Mouse (Mus musculus): ENCODE data around the gene Nf2. TPM values are rescaled to one million over a fixed set of nuclear protein-coding genes. Genes with fewer than 3 reads are reported as not detected.

Nf2 gene
- polyA plus RNA-seq (2015; fragmentation: Nextera tagmentation; extraction: Ambion mirVana), result 53.0 and 53.8 TPM in 2 replicates

DNA sequence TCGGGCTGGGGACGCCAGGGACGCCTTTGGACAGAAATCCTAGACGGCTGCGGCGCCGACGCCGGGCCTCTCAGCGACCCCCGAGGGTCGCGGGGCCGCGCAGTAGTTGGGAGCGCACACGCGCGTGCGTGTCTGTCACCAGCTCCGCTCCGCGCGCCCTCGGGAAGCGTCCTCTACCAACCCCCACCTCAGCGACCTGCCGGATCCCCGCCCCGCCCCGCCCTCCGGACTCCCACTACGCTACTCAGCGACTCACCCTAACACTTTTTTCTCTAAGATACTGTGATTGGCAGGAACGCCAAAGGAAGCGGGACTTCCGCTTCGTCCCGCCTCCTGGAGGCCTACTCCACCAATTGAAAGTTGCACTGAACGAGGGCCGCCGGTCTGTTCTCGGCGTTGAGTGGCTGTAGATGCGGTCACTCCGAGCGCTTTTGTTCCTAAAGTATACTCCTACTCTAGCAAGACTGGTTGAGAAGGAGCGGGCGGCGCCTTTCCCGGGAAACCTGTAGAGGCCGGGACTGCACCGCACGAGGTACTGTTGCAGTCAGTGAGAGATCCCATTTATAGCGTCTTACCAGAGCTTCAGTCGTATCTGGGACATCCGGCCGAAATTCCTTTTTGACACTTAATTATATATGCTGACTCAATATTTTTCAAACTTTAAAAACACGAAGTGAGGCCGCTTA, at the start of gene Nf2:
Gene Nf2, minus strand, starts transcription at position 279 of the 686 bp plus-strand sequence.
- Histone ChIP-seq H3K4me1 (ENCODE audit: insufficient read depth, low read length) (peaks cover 15% of the 10 kb centered on the region; the same call in 1 of the 2 replicates), H3K4me3 (ENCODE audit: low read length) (peak within 1 kb of the TSS; percentile 83), H3K27ac (ENCODE audit: low read length) (peak within 1 kb of the TSS; percentile 77), H3K9me3 (ENCODE audit: low read length) (no peaks in the 10 kb centered on the region), H3K9ac (replicated peaks; ENCODE audit: low read length) (peak within 1 kb of the TSS; percentile 94), H3K4me2 (replicated peaks; ENCODE audit: low read depth, low read length) (peak within 1 kb of the TSS; percentile 68), H3K27me3 (ENCODE audit: insufficient read depth, low read length) (no peaks in the 10 kb centered on the region), H3K36me3 (ENCODE audit: insufficient read depth, low read length) (no peaks in the 10 kb centered on the region)
- ATAC-seq (ENCODE audit: low FRiP score, low TSS enrichment), result peak; percentile 100
- under 1% methylated on average over 60 of the region's 60 CpGs for WGBS

DNA sequence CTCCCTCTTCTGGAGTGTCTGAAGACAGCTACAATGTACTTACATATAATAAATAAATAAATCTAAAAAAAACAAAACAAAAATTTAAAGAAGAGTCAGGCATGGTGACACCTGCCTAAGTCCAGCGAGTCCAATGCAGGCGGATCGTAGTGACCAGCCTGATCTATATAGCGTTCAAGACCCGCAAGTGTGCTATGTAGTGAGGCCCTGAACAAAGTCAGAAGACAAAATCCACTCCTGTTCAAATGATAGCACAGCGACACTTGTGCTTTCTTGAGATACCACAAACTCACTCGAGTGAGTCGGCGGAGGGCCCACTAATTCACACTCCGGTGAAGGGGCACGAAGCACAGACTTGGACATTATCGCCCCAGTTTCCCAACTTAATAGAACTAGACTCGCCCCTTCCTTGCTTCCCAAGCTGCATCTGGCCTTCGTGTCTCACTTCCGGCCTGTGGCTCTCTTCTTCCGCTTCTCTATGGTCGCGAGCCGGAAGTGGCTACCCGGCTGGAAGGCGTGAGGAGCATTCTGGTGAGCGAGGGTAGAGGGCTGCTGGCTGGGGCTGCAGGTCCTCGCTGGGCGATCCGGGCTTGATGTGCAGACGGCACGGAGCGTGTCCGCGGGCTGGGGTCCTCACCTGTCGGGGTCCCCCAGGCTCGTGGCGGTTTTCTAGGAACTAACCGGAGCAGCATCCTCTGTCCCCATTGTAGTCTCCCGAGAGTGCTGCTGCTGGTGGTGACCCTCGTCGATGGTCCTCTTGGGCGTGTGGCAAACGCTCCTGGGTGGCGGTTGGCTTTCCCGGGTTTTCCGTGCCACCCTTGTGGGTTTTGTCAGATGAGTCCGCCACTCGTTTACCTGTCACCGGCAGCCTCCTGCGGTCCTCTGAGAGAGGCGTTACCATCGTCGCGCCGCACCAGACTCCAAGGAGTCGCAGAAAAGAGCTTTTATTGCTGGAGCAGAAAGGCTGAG, 45.8 kb upstream of the Nf2 start, which contains the start of gene Thoc5:
Gene Thoc5, plus strand, starts transcription at position 473 of the 969 bp plus-strand sequence.
- peak within 1 kb of the TSS; percentile 91 for H3K4me2 ChIP-seq (replicated peaks; ENCODE audit: low read depth, low read length)
- ATAC-seq (ENCODE audit: low FRiP score, low TSS enrichment), result peak; percentile 93
- H3K9me3 ChIP-seq (ENCODE audit: low read length), result no peaks in the 10 kb centered on the region
- peak within 1 kb of the TSS; percentile 92 for H3K4me3 ChIP-seq (ENCODE audit: low read length)
- peak within 1 kb of the TSS; percentile 87 for H3K9ac ChIP-seq (replicated peaks; ENCODE audit: low read length)
- H3K27me3 ChIP-seq (ENCODE audit: insufficient read depth, low read length), result no peaks in the 10 kb centered on the region
- H3K4me1 ChIP-seq (ENCODE audit: insufficient read depth, low read length), result peaks cover 6% of the 10 kb centered on the region; the same call in 1 of the 2 replicates
- peaks cover 18% of the 10 kb centered on the region for H3K36me3 ChIP-seq (ENCODE audit: insufficient read depth, low read length)
- H3K27ac ChIP-seq (ENCODE audit: low read length), result peak within 1 kb of the TSS; percentile 82
- WGBS, result 2% methylated on average over 52 of the region's 52 CpGs

DNA sequence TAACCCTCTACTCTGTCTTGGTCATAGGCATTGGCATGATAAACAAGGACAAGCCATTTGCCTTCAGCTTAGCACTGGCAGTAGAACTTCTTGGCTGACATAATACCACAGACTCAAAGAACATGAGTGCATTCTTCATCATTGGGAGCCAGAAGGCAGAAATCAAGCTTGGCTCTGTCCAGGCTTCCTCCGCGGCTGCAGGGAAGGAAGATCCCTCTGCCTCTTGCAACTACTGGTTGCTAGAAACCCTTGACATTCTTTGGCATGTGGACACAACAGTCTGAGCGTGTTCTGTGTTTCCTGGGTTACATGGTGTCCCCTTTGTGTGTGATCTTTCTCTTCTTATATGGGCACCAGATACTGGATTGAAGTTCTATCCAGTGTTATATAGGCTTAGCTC, 37.7 kb upstream of the Nf2 start:
- no peak overlapping the region for H3K27ac ChIP-seq (ENCODE audit: low read length)
- WGBS, result 91% methylated on average over 3 of the region's 3 CpGs
- no peak overlapping the region for H3K9ac ChIP-seq (replicated peaks; ENCODE audit: low read length)
- no peaks in the 10 kb centered on the region for H3K27me3 ChIP-seq (ENCODE audit: insufficient read depth, low read length)
- ATAC-seq (ENCODE audit: low FRiP score, low TSS enrichment), result no peak
- no peak overlapping the region for H3K4me2 ChIP-seq (replicated peaks; ENCODE audit: low read depth, low read length)
- H3K36me3 ChIP-seq (ENCODE audit: insufficient read depth, low read length), result peaks cover 32% of the 10 kb centered on the region
- H3K4me3 ChIP-seq (ENCODE audit: low read length), result no peak overlapping the region
- H3K9me3 ChIP-seq (ENCODE audit: low read length), result no peaks in the 10 kb centered on the region
- H3K4me1 ChIP-seq (ENCODE audit: insufficient read depth, low read length), result peaks cover 15% of the 10 kb centered on the region

DNA sequence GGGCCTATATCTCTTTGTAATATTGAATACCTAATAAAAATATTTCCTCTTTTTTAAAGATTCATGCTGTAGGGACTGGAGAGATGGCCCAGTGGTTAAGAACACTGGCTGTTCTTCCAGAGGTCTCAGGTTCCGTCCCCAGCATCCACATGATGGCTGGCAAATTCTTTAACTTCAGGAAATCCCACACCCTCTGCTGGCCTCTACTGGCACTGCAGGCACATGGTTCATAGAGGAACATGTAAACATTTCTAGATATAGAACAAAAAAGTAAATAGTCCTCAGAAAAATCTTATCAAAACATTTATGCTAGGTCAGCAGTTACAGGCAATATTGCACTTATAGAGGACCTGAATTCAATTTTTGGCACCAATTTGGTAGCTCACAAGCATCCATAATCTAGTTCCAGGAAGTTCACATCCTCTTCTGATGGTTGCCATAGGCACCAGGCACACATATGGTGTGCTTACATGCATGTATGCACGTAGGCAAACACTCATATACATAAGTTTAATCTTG, 36.1 kb upstream of the Nf2 start:
- no peaks in the 10 kb centered on the region for H3K9me3 ChIP-seq (ENCODE audit: low read length)
- WGBS, result 63% methylated on average over 2 of the region's 2 CpGs
- no peak overlapping the region for H3K4me2 ChIP-seq (replicated peaks; ENCODE audit: low read depth, low read length)
- no peak overlapping the region for H3K27ac ChIP-seq (ENCODE audit: low read length)
- peaks cover 23% of the 10 kb centered on the region for H3K36me3 ChIP-seq (ENCODE audit: insufficient read depth, low read length)
- H3K9ac ChIP-seq (replicated peaks; ENCODE audit: low read length), result no peak overlapping the region
- H3K27me3 ChIP-seq (ENCODE audit: insufficient read depth, low read length), result no peaks in the 10 kb centered on the region
- no peak for ATAC-seq (ENCODE audit: low FRiP score, low TSS enrichment)
- H3K4me3 ChIP-seq (ENCODE audit: low read length), result no peak overlapping the region
- peaks cover 18% of the 10 kb centered on the region for H3K4me1 ChIP-seq (ENCODE audit: insufficient read depth, low read length)

DNA sequence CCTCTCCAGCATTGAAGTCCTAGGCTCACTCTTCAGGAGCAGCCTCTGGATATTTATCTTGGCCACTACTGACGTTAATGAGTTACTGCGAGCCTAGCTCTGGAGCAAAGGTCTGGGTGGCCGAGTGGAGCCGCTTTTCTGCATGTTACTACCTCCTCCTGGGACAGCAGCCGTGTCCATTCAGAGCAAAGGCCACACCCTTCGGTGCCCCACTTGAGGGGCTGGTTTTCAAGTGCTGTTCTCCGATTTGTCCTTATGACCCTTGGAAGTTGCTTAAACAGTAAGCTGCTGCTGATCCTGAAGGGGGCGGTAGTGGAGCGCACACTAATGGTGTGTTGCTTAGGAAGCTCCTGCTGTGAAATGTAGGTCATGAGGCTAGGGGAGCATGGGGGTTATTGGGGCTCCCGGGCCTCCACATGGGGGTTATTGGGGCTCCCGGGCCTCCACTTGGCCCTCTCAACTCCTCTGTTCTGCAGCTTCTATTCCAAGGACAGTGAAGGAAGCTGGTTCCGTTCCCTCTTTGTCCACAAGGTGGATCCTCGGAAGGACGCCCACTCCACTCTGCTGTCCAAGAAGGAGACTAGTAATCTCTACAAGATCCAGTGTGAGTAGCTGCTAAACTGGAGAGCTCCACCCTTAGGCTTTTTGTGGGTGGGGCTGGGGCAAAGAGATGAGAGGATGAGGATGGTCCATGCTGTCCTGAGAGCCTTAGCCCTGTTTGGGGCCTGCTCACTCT, 33.7 kb upstream of the Nf2 start:
- H3K4me2 ChIP-seq (replicated peaks; ENCODE audit: low read depth, low read length), result no peak overlapping the region
- H3K27ac ChIP-seq (ENCODE audit: low read length), result peak overlapping the region; percentile 55
- H3K27me3 ChIP-seq (ENCODE audit: insufficient read depth, low read length), result no peaks in the 10 kb centered on the region
- peaks cover 18% of the 10 kb centered on the region for H3K4me1 ChIP-seq (ENCODE audit: insufficient read depth, low read length)
- peaks cover 8% of the 10 kb centered on the region; the same call in 1 of the 2 replicates for H3K36me3 ChIP-seq (ENCODE audit: insufficient read depth, low read length)
- H3K4me3 ChIP-seq (ENCODE audit: low read length), result no peak overlapping the region
- H3K9ac ChIP-seq (replicated peaks; ENCODE audit: low read length), result no peak overlapping the region
- H3K9me3 ChIP-seq (ENCODE audit: low read length), result no peaks in the 10 kb centered on the region
- WGBS, result 34% methylated on average over 14 of the region's 14 CpGs
- peak; percentile 93 for ATAC-seq (ENCODE audit: low FRiP score, low TSS enrichment)

DNA sequence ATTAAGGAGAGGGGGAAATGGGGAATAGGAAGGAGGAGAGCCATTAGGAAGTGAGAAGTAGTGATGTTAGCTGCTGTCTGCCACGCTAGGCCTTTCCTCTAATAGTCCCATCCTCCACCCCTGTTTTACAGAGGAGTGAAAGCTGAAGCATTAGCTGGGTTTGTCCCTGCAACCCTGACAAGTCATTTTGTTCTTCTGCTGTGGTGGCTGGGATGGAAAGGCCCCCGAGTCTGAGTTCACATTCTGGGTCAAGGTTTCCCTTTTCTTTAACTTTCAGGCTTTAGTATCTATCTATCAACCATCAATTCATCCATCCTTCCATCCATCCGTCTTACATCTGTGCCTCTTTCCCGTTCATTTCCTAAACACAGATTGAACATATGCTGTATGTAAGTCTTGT, 31.8 kb upstream of the Nf2 start:
- H3K4me1 ChIP-seq (ENCODE audit: insufficient read depth, low read length), result peaks cover 18% of the 10 kb centered on the region

DNA sequence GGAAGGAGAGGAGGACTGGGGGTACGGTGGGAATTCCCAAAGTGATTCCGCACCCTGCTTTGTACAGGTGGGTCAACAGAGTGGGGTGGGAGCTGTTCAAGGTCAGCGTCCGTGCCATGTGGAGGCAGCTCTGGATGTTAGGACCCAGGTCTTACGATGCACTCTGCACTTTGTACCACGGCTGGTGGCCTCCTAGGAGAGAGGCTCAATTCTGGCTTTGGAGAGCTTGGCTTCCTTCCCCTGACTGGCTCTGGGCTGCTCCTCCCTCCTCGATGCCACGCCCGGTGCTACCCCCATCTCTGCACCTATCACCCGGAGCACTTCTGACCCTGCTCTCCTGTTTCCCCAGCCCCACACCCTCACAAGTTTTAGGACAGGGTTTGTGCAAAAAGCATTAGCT, 25.2 kb upstream of the Nf2 start:
- Histone ChIP-seq H3K36me3 (ENCODE audit: insufficient read depth, low read length) (peaks cover 8% of the 10 kb centered on the region), H3K27ac (ENCODE audit: low read length) (peak overlapping the region; percentile 77), H3K9ac (replicated peaks; ENCODE audit: low read length) (peak overlapping the region; percentile 75), H3K4me3 (ENCODE audit: low read length) (peak overlapping the region; percentile 88), H3K4me1 (ENCODE audit: insufficient read depth, low read length) (peaks cover 16% of the 10 kb centered on the region), H3K27me3 (ENCODE audit: insufficient read depth, low read length) (no peaks in the 10 kb centered on the region), H3K9me3 (ENCODE audit: low read length) (no peaks in the 10 kb centered on the region), H3K4me2 (replicated peaks; ENCODE audit: low read depth, low read length) (peak overlapping the region; percentile 77)
- peak; percentile 88 for ATAC-seq (ENCODE audit: low FRiP score, low TSS enrichment)
- 0% methylated on average over 10 of the region's 10 CpGs for whole genome bisulfite sequencing

More for the DNA sequence above, 31.8 kb upstream of the Nf2 start:
- 84% methylated on average over 4 of the region's 4 CpGs for WGBS
- Histone ChIP-seq H3K36me3 (ENCODE audit: insufficient read depth, low read length) (peaks cover 10% of the 10 kb centered on the region), H3K9ac (replicated peaks; ENCODE audit: low read length) (no peak overlapping the region), H3K4me2 (replicated peaks; ENCODE audit: low read depth, low read length) (no peak overlapping the region), H3K4me3 (ENCODE audit: low read length) (no peak overlapping the region), H3K27ac (ENCODE audit: low read length) (no peak overlapping the region), H3K9me3 (ENCODE audit: low read length) (no peaks in the 10 kb centered on the region), H3K27me3 (ENCODE audit: insufficient read depth, low read length) (no peaks in the 10 kb centered on the region)
- no peak for ATAC-seq (ENCODE audit: low FRiP score, low TSS enrichment)

DNA sequence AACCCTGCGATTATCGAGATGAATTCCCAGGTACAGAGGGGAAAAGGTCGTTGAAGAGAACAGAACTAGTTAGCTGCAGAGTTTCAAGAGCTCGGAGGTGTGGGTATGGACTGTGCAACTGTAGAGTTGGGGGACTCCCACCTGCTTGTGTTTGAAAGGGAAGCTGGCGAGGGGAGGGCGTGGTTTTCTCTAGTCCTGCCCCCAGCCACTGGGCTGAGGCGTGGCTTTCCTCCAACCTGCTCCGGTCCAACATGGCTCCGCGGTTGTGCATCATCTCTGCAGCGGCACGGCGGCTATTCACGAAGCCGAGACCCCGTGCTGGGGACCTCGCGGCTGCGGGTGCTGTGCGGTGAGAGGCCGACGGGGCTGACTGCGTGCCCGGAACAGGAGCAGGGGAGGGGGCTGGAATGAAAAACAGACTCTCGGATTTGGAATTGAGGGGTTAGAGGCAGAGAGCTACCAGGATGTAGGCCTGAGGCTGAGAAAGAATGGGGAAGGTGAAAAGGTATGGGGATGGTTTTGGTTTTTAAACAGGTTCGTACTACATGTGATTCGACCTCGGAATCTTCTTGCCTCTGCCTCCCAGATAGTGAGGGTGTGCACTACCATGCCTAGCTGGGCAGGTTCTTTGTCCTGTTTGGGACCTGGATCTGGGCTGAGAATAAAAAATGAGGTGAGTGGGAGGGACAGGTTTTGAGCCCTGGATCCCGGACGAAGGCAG, 24.6 kb upstream of the Nf2 start, which contains the start of gene Nipsnap1:
Gene Nipsnap1, plus strand, starts transcription at position 197 of the 721 bp plus-strand sequence.
- Histone ChIP-seq H3K9ac (replicated peaks; ENCODE audit: low read length) (peak within 1 kb of the TSS; percentile 75), H3K36me3 (ENCODE audit: insufficient read depth, low read length) (peaks cover 8% of the 10 kb centered on the region), H3K27ac (ENCODE audit: low read length) (peak within 1 kb of the TSS; percentile 77), H3K9me3 (ENCODE audit: low read length) (no peaks in the 10 kb centered on the region), H3K4me1 (ENCODE audit: insufficient read depth, low read length) (peaks cover 16% of the 10 kb centered on the region), H3K4me3 (ENCODE audit: low read length) (peak within 1 kb of the TSS; percentile 88), H3K27me3 (ENCODE audit: insufficient read depth, low read length) (no peaks in the 10 kb centered on the region), H3K4me2 (replicated peaks; ENCODE audit: low read depth, low read length) (peak within 1 kb of the TSS; percentile 77)
- ATAC-seq (ENCODE audit: low FRiP score, low TSS enrichment), result peak; percentile 97
- WGBS, result 1% methylated on average over 29 of the region's 30 CpGs

Measured in kidney, embryonic 16.5 days (tissue).